Mouse (Mus musculus) liver, embryonic 15.5 days (tissue): Measurements from ENCODE around the gene Thsd7b. TPM values are rescaled to one million over a fixed set of nuclear protein-coding genes. Genes with fewer than 3 reads are reported as not detected.

Experiments
- ATAC-seq: fragments of 200-750 bp; cut with Nextera tagmentation; 2 replicates; pipeline ENCODE4 v1.8.0; 2017; ENCODE audit warnings: moderate number of reproducible peaks, mild to moderate bottlenecking, moderate library complexity; ENCODE audit not compliant: insufficient read depth
- H3K27ac ChIP-seq: fragments of 300-500 bp; sonication (generic); replicated peaks from 2 replicates; pipeline ENCODE4 v1.5.1; 2015; ENCODE audit warnings: mild to moderate bottlenecking, inconsistent platforms
- H3K27me3 ChIP-seq: fragments of 300-500 bp; sonication (generic); 2 replicates; pipeline ENCODE4 v1.6.1; 2015; ENCODE audit warnings: mild to moderate bottlenecking, inconsistent platforms
- H3K36me3 ChIP-seq: fragments of 300-500 bp; sonication (generic); replicated peaks from 2 replicates; pipeline ENCODE4 v1.6.1; 2015; ENCODE audit warnings: moderate library complexity, mild to moderate bottlenecking, inconsistent platforms
- H3K4me1 ChIP-seq: fragments of 300-500 bp; sonication (generic); replicated peaks from 2 replicates; pipeline ENCODE4 v1.6.1; 2015; ENCODE audit warnings: inconsistent platforms
- H3K4me2 ChIP-seq: fragments of 300-500 bp; sonication (generic); 2 replicates; pipeline ENCODE4 v1.6.1; 2015; ENCODE audit warnings: moderate library complexity, mild to moderate bottlenecking, inconsistent platforms
- H3K4me3 ChIP-seq: fragments of 300-500 bp; sonication (generic); replicated peaks from 2 replicates; pipeline ENCODE4 v1.5.1; 2015; ENCODE audit warnings: mild to moderate bottlenecking, inconsistent platforms
- H3K9ac ChIP-seq: fragments of 300-500 bp; sonication (generic); 2 replicates; pipeline ENCODE4 v1.6.1; 2015; ENCODE audit warnings: moderate library complexity, mild to moderate bottlenecking, inconsistent platforms
- H3K9me3 ChIP-seq: fragments of 300-500 bp; sonication (generic); replicated peaks from 2 replicates; pipeline ENCODE4 v1.6.1; 2016; ENCODE audit warnings: inconsistent platforms
- WGBS: fragments of 180-500 bp; shearing (Covaris S2); methylation state at CpG from one replicate; pipeline ENCODE4 v1.1.7; 2015; ENCODE audit warnings: mixed read lengths; ENCODE audit not compliant: insufficient replicate concordance; 5-methylcytosine and 5-hydroxymethylcytosine counted together
- polyA plus RNA-seq: library from polyadenylated mRNA; unstranded; fragments of >200 nt; fragmentation: Nextera tagmentation; extraction: Ambion mirVana; gene quantifications from 2 replicates; pipeline ENCODE4 v1.2.1, GENCODE M21; 2015

Gene Thsd7b
- polyA plus RNA-seq, 1 experiment from 2014 or later, result 0.48 TPM

DNA sequence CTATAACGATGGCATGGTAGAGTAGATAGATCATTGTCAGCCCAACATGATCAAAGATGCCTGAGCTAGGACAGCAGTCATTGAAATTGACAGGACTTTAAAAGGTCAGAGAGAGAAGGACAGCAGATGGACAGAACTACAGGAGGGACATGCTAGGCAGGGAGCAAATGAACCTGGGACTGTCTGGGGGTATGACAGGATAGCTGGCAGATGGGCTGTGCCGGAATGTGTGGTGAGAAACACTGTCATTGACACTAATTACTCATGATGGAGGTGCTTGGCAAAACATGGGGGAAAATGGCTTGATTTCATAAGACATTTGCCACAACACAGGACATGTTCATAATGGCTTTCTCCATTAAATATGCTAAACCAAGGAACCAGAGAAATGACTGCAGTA lies 253.9 kb downstream of the Thsd7b start:
- 71% methylated on average over 2 of the region's 2 CpGs for WGBS
- H3K27me3 ChIP-seq, result no peaks in the 10 kb centered on the region
- H3K9ac ChIP-seq, result no peak overlapping the region
- no peak overlapping the region for H3K4me3 ChIP-seq
- ATAC-seq, result no peak
- no peak overlapping the region for H3K27ac ChIP-seq
- no peak overlapping the region for H3K4me2 ChIP-seq
- no peaks in the 10 kb centered on the region for H3K36me3 ChIP-seq
- H3K4me1 ChIP-seq, result no peaks in the 10 kb centered on the region
- H3K9me3 ChIP-seq, result no peaks in the 10 kb centered on the region

DNA sequence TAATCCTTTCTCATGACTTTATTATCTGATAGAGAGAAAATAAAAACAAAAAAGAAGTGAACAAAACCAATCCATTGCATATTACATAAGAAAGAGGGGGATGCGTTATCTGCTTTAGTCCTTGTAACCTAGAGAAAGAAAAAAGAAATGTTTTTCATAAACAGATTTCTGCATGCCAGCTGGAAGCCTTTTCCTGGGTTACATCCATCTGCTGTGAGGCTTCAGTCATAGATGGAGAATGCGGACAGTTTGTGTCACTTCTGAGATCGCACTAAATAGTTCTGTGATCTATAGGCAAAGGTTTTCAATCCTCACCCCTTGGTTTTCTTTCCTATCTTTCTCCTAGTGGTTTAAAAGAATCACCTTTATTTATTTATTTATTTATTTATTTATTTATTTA lies 259.1 kb downstream of the Thsd7b start:
- Histone ChIP-seq H3K4me2 (no peak overlapping the region), H3K9me3 (no peaks in the 10 kb centered on the region), H3K27me3 (no peaks in the 10 kb centered on the region), H3K36me3 (no peaks in the 10 kb centered on the region), H3K27ac (no peak overlapping the region), H3K4me1 (no peaks in the 10 kb centered on the region), H3K9ac (no peak overlapping the region), H3K4me3 (no peak overlapping the region)
- WGBS, result 69% methylated on average over 3 of the region's 3 CpGs
- no peak for ATAC-seq

DNA sequence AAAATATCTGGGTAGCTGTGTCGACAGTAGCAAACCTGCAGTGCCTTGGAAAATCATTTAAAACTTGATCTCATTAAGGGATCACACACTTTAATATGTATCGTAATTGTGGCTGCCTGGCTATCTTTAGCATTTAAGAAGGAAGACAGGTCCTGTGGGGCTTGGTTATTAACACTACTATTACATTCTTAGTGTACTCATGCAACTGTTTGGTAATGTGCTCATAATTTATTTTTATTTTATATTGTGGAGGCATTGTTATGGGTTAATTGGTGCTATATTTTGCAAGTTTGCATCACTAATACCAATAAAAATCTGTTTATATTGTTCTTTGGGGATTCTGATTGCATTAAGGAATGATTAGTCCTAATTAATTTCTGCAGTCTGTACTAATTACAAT lies 265.4 kb downstream of the Thsd7b start:
- Histone ChIP-seq H3K4me2 (no peak overlapping the region), H3K9ac (no peak overlapping the region), H3K4me3 (no peak overlapping the region), H3K4me1 (no peaks in the 10 kb centered on the region), H3K27ac (no peak overlapping the region), H3K36me3 (no peaks in the 10 kb centered on the region), H3K27me3 (no peaks in the 10 kb centered on the region), H3K9me3 (no peaks in the 10 kb centered on the region)
- WGBS, result 52% methylated on average over 2 of the region's 2 CpGs
- ATAC-seq, result no peak

DNA sequence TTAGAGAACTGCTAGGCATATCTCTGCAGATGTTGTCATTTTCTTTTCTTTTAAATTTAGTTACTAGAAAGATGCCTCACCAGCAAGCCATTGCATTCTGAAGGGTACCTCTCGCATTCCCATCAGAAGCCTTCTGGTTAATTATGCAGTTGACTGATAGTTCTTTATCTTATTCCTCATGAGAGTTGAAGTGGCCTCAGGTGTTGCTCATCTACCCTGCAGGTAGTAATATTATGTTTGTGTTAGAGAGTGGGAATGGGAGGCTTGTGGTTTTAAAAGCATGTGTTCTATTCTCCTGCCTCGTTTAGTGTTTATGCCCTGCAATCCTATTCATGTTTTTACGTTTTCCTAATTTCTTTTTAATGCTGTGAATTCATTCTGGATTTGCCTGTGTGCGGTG lies 265.9 kb downstream of the Thsd7b start:
- no peaks in the 10 kb centered on the region for H3K27me3 ChIP-seq
- H3K36me3 ChIP-seq, result no peaks in the 10 kb centered on the region
- H3K4me1 ChIP-seq, result no peaks in the 10 kb centered on the region
- H3K27ac ChIP-seq, result no peak overlapping the region
- no peak for ATAC-seq
- H3K9me3 ChIP-seq, result no peaks in the 10 kb centered on the region
- no peak overlapping the region for H3K9ac ChIP-seq
- 60% methylated on average over 4 of the region's 4 CpGs for WGBS
- no peak overlapping the region for H3K4me3 ChIP-seq
- no peak overlapping the region for H3K4me2 ChIP-seq

DNA sequence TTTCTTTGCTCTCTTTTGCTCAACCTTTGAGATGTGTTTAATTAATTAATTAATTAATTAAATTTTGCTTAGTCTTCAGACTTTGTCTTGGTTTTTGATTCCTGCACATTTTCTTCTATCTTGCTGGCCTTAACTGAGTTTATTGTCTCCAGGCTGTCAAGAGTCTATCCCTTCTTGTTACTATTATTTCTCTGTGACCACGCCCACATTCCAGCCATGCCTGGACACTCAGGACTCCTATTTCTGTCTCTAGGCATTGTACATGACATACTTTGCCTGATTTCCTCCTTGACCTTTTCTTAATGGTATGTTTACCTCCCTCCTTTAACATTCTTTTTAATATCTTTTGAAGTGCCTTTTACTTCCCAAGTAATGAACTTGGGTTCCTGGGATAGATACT lies 267.6 kb downstream of the Thsd7b start:
- Histone ChIP-seq H3K9ac (no peak overlapping the region), H3K4me1 (no peaks in the 10 kb centered on the region), H3K4me2 (no peak overlapping the region), H3K9me3 (no peaks in the 10 kb centered on the region), H3K36me3 (no peaks in the 10 kb centered on the region), H3K27me3 (no peaks in the 10 kb centered on the region), H3K27ac (no peak overlapping the region), H3K4me3 (no peak overlapping the region)
- no peak for ATAC-seq
- 28% methylated on average over 1 of the region's 1 CpGs for WGBS

DNA sequence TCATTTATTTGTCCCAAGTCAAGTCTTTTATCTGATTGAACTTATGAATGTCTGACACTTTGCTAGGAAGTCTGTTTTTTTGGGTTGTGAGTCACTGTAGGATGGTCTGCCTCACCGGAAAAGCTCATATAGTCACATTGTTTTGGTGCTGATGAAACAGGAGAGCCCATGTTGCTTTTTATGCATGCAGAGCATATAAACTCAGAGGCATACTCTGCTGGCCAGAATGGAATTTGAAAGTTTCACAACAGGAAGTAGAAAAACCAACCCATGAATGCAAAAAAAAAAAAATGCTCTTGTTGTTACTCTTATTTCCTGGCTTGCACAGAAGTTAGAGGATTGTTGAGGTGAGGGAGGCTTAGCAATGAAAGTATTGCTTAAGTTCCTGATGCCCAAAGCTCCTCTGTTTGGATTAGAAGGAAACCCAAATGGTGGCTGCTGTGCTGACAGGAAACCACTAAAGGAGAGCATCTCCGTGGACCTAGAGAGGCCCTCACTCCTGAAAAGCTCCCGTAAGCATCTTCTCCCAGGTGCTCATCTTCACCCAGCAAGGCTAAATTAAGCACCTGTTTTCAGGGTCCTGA lies 269.6 kb downstream of the Thsd7b start:
- Histone ChIP-seq H3K27me3 (no peaks in the 10 kb centered on the region), H3K4me2 (no peak overlapping the region), H3K9ac (no peak overlapping the region), H3K4me3 (no peak overlapping the region), H3K36me3 (no peaks in the 10 kb centered on the region), H3K27ac (no peak overlapping the region), H3K4me1 (no peaks in the 10 kb centered on the region), H3K9me3 (no peaks in the 10 kb centered on the region)
- 40% methylated on average over 3 of the region's 3 CpGs for WGBS
- no peak for ATAC-seq

DNA sequence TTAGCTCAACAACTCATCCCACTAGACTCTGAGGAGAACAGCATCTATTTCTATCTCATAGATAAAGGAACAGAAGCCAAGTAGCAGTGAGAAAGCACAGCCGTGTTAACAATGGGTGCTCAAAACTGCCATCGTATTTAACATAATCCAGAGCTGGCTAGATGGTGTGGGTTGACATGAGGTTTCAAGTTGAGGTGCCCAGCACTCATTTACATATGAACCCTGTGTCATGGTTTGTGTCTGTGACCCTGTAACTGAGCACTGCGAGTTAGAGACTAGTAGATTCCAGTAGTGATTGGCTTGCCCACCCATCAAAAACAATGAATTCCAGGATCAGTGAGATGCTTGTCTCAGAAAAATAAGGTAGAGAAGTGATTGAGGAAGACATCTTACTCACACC lies 270.1 kb downstream of the Thsd7b start:
- H3K27me3 ChIP-seq, result no peaks in the 10 kb centered on the region
- H3K27ac ChIP-seq, result no peak overlapping the region
- H3K4me2 ChIP-seq, result no peak overlapping the region
- no peaks in the 10 kb centered on the region for H3K4me1 ChIP-seq
- no peak overlapping the region for H3K9ac ChIP-seq
- ATAC-seq, result no peak
- H3K9me3 ChIP-seq, result no peaks in the 10 kb centered on the region
- 41% methylated on average over 3 of the region's 3 CpGs for WGBS
- no peak overlapping the region for H3K4me3 ChIP-seq
- H3K36me3 ChIP-seq, result no peaks in the 10 kb centered on the region

DNA sequence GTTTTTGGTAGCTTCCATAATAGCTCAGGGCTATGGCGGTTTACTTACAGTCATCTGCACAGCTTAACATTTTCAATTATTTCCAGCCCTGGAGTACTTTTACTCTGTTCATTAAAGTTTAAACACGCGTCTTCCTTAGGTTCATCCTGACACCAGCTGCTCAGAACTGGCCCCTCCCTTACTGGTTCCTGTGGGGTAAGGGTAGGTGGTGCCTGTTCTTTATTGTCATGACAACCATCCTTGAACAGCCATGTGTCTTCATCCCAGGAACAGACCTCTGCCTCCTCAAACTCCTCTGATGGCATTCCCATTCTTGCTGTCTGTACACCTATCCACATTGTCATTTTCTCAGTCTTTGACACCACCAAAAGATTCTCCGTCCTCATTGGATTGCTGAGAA lies 285.0 kb downstream of the Thsd7b start:
- Histone ChIP-seq H3K27ac (no peak overlapping the region), H3K4me1 (no peaks in the 10 kb centered on the region), H3K27me3 (no peaks in the 10 kb centered on the region), H3K36me3 (no peaks in the 10 kb centered on the region), H3K4me2 (no peak overlapping the region), H3K9ac (no peak overlapping the region), H3K9me3 (no peaks in the 10 kb centered on the region), H3K4me3 (no peak overlapping the region)
- 58% methylated on average over 4 of the region's 4 CpGs for WGBS
- ATAC-seq, result no peak

DNA sequence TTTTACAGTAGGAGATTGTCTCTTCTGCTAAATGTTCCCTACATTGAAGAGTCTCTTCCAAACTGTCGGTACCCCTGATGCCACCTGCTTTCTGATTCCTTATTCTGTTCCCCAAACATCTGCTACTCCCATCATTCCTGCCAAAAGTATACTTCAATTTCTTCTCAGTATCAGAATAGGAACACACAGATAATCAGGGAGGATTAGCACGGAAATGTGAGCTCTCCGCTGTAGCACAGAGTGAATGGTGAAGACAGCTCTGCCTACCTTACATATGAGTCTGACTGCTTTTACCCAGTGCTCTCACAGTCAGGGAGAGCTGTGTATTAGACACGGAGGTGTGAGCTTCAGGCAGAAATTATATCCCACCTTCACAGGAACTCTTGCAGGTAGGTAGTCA lies 286.0 kb downstream of the Thsd7b start:
- H3K9ac ChIP-seq, result no peak overlapping the region
- H3K9me3 ChIP-seq, result no peaks in the 10 kb centered on the region
- no peak overlapping the region for H3K27ac ChIP-seq
- no peak overlapping the region for H3K4me2 ChIP-seq
- H3K4me3 ChIP-seq, result no peak overlapping the region
- no peaks in the 10 kb centered on the region for H3K36me3 ChIP-seq
- H3K4me1 ChIP-seq, result no peaks in the 10 kb centered on the region
- no peaks in the 10 kb centered on the region for H3K27me3 ChIP-seq
- WGBS, result 65% methylated on average over 4 of the region's 4 CpGs
- no peak for ATAC-seq

DNA sequence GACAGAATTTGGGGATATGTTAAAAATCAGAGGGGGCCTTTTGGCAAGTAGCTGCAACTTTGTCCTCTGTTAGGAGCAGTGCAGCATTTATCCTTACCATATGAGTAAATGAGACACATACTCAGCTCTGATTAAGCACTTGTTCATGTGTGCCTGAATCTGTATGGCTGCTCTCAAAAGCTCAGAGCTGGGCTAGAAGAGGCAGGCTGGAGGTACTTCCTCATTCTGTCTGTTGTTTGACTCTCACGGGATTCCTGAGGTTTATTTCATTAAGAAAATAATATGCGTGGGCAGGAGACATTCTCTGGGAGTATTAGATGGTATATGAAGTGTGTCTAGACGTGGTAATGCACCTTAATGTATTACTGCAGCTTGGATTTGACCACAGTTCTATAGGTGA lies 286.7 kb downstream of the Thsd7b start:
- H3K36me3 ChIP-seq, result no peaks in the 10 kb centered on the region
- WGBS, result 15% methylated on average over 3 of the region's 3 CpGs
- no peak overlapping the region for H3K4me2 ChIP-seq
- no peak overlapping the region for H3K27ac ChIP-seq
- H3K4me1 ChIP-seq, result no peaks in the 10 kb centered on the region
- H3K9me3 ChIP-seq, result no peaks in the 10 kb centered on the region
- H3K27me3 ChIP-seq, result no peaks in the 10 kb centered on the region
- ATAC-seq, result no peak
- H3K4me3 ChIP-seq, result no peak overlapping the region
- no peak overlapping the region for H3K9ac ChIP-seq

DNA sequence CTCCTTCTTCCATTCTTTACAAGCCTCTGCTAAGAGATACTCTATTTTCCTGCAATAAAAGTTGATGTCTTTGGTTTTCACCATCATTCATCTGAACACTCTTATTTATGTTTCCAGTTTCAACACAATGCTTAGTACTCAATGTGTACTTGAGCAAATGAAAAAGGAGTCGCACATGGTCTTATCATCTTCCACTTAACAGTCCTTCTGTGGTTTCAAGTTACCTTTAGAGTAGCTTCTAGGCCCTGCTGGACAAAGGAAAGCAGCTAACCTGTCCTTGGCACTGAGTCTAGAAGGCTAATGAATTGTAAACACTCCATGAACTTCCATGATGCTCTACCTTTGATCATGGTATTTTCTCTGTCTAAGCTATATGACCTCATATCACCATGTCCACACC lies 289.6 kb downstream of the Thsd7b start:
- H3K4me2 ChIP-seq, result no peak overlapping the region
- H3K9me3 ChIP-seq, result no peaks in the 10 kb centered on the region
- 45% methylated on average over 1 of the region's 1 CpGs for WGBS
- H3K36me3 ChIP-seq, result no peaks in the 10 kb centered on the region
- no peaks in the 10 kb centered on the region for H3K4me1 ChIP-seq
- H3K27me3 ChIP-seq, result no peaks in the 10 kb centered on the region
- no peak for ATAC-seq
- no peak overlapping the region for H3K9ac ChIP-seq
- H3K27ac ChIP-seq, result no peak overlapping the region
- no peak overlapping the region for H3K4me3 ChIP-seq

DNA sequence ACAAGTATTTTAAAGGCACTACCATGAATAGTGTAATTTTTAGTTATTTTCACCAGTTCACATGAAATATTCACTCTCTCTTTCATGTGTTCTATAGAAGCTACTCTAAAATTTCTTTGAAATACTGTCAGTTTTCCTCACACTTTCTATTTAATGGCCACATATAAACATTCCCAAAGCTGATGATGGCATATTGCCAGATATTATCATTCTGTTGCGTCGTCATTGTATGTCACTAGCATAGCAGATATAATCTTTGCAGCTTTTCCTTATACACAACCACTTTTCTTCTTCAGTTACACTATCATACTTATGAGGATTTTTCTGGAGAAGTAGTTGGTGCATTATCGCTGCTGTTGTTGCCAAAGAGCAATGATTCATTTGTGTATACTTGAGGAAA lies 297.4 kb downstream of the Thsd7b start:
- H3K4me1 ChIP-seq, result no peaks in the 10 kb centered on the region
- no peaks in the 10 kb centered on the region for H3K36me3 ChIP-seq
- ATAC-seq, result no peak
- H3K9ac ChIP-seq, result no peak overlapping the region
- no peak overlapping the region for H3K27ac ChIP-seq
- no peaks in the 10 kb centered on the region for H3K9me3 ChIP-seq
- H3K4me3 ChIP-seq, result no peak overlapping the region
- H3K27me3 ChIP-seq, result no peaks in the 10 kb centered on the region
- WGBS, result 63% methylated on average over 3 of the region's 3 CpGs
- H3K4me2 ChIP-seq, result no peak overlapping the region
